Mouse (Mus musculus): ENCODE data around the gene Ankmy2.

DNA sequence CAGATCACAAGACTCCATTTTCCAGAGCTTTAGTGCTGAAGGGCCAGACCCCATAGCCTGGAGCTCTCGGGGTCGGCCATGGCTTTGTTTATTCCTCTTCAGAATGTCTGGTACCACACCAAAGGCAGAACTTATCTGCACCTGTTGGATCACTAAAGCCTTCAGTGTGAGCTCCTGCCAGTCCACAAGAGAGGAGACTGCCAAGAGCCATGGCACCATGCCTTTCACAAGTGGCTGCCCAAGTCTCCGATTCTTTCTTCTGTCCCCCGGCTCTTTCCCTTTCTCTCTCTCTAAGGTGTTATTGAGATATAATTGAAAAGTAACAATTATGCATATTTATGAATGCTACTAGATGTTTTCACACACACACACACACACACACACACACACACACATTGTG, 53.2 kb downstream of the Ankmy2 start:
- TF ChIP-seq CTCF (conservative IDR thresholded peaks at IDR 0.05; ENCODE audit: insufficient read depth, insufficient read length, low read depth, low read length), result no peak
- TF ChIP-seq POLR2A (IDR thresholded peaks at IDR 0.05; ENCODE audit: low read depth, low read length), result no peak

Data from kidney, adult 2 months (tissue).